In genomic region chr8:101020088-101020487, GRCm38 (mm10) we compare ENCODE assay signal across 15 mouse cellular contexts.
"Had no signal": no experiment of that assay in that cellular context is flagged by ENCODE, and none has a peak within 500 bp of the region (broad histone marks: within the 10 kb centered on the region; RNA-seq: fewer than 3 reads in every experiment).

No protein-coding gene starts in this region.

- H3K9me3 ChIP-seq: limb, embryonic 15.5 days; liver, embryonic 12.5 days; midbrain, embryonic 10.5 days; neural tube, embryonic 15.5 days had no signal

- H3K27me3 ChIP-seq: limb, embryonic 15.5 days; liver, embryonic 12.5 days; neural tube, embryonic 15.5 days had no signal

- H3K4me3 ChIP-seq: limb, embryonic 15.5 days; liver, embryonic 12.5 days; midbrain, embryonic 10.5 days; myocyte; neural tube, embryonic 15.5 days had no signal

- H3K9ac ChIP-seq: limb, embryonic 15.5 days; liver, embryonic 12.5 days; lung, embryonic 14.5 days; neural tube, embryonic 15.5 days had no signal

- H3K4me1 ChIP-seq: limb, embryonic 15.5 days; liver, embryonic 12.5 days; midbrain, embryonic 10.5 days; neural tube, embryonic 15.5 days had no signal

- H3K4me2 ChIP-seq: limb, embryonic 15.5 days; liver, embryonic 12.5 days; lung, embryonic 14.5 days; neural tube, embryonic 15.5 days had no signal

- H3K36me3 ChIP-seq: limb, embryonic 15.5 days; liver, embryonic 12.5 days; midbrain, embryonic 10.5 days; neural tube, embryonic 15.5 days had no signal

- ATAC-seq: liver, embryonic 12.5 days had no signal

- DNase-seq: kidney, adult 9 months; kidney, postnatal 36 days; lung, embryonic 14.5 days; lung, postnatal 10 days; lung, postnatal 4 days; right cerebral cortex, postnatal 4 days; spleen, adult 18-20 months; thymus, adult 18-20 months; thymus, postnatal 14 days had no signal

- H3K27ac ChIP-seq: kidney, postnatal 0 days; limb, embryonic 15.5 days; liver, embryonic 12.5 days; midbrain, embryonic 10.5 days; neural tube, embryonic 15.5 days had no signal
